Mouse (Mus musculus) myocyte (in vitro differentiated cells): ENCODE results near the gene Irgc1.

ENCODE experiments used
- CEBPB ChIP-seq: IDR thresholded peaks from 2 replicates; pipeline ENCODE4 v1.6.1; 2011; ENCODE audit warnings: mild to moderate bottlenecking, moderate library complexity; ENCODE audit not compliant: poor library complexity, insufficient read depth, severe bottlenecking
- E2F4 ChIP-seq: IDR thresholded peaks from one replicate; pipeline ENCODE4 v1.6.1; 2011; ENCODE audit warnings: mild to moderate bottlenecking, control low read depth, moderate library complexity; ENCODE audit not compliant: insufficient read depth
- MYOD1 ChIP-seq, 3 experiments: IDR thresholded peaks; one replicate each; pipeline ENCODE4 v1.6.1; 2011; ENCODE audit warnings: control low read depth in 2 of 3, low read depth in 2 of 3, mild to moderate bottlenecking in 2 of 3, moderate library complexity in 1 of 3; ENCODE audit not compliant: insufficient read length in 2 of 3, control insufficient read depth in 1 of 3
- POLR2A ChIP-seq: IDR thresholded peaks from one replicate; pipeline ENCODE4 v1.6.1; 2011; ENCODE audit warnings: low read depth, mild to moderate bottlenecking, control low read depth, moderate library complexity; ENCODE audit not compliant: insufficient read length
- POLR2AphosphoS2 ChIP-seq: IDR thresholded peaks from one replicate; pipeline ENCODE4 v1.6.1; 2011; ENCODE audit warnings: low read depth, control low read depth; ENCODE audit not compliant: insufficient read length
- SRF ChIP-seq: IDR thresholded peaks from one replicate; pipeline ENCODE4 v1.6.1; 2011; ENCODE audit warnings: low read depth; ENCODE audit not compliant: control insufficient read depth, insufficient read length
- TCF3 ChIP-seq: IDR thresholded peaks from one replicate; pipeline ENCODE4 v1.6.1; 2011; ENCODE audit warnings: low read depth, control low read depth; ENCODE audit not compliant: insufficient read length
- USF1 ChIP-seq: IDR thresholded peaks from one replicate; pipeline ENCODE4 v1.6.1; 2011; ENCODE audit warnings: low read depth, mild to moderate bottlenecking, control low read depth, moderate library complexity

- TF ChIP-seq POLR2A (no peak), E2F4 (no peak), POLR2AphosphoS2 (no peak), USF1 (no peak), TCF3 (no peak), CEBPB (peak; percentile 67), SRF (no peak), MYOD1 (IDR thresholded peaks at IDR 0.05; ENCODE audit: control insufficient read depth in 1 of 3, insufficient read length in 2 of 3, low read depth in 2 of 3) (peak in 2 of 3 experiments; percentile 10 to 37)
These were observed 3.1 kb downstream of the Irgc1 start for GRCm38 (mm10) chr7:24448782-24449517.
